Mouse (Mus musculus) R1 (cell line): Measurements from ENCODE around the gene Ace.

Experiments
- DNase-seq: peaks from one replicate; pipeline ENCODE4 v3.0.0-alpha.2; 2018; ENCODE audit warnings: low read depth, low spot score

Gene Ace

DNA sequence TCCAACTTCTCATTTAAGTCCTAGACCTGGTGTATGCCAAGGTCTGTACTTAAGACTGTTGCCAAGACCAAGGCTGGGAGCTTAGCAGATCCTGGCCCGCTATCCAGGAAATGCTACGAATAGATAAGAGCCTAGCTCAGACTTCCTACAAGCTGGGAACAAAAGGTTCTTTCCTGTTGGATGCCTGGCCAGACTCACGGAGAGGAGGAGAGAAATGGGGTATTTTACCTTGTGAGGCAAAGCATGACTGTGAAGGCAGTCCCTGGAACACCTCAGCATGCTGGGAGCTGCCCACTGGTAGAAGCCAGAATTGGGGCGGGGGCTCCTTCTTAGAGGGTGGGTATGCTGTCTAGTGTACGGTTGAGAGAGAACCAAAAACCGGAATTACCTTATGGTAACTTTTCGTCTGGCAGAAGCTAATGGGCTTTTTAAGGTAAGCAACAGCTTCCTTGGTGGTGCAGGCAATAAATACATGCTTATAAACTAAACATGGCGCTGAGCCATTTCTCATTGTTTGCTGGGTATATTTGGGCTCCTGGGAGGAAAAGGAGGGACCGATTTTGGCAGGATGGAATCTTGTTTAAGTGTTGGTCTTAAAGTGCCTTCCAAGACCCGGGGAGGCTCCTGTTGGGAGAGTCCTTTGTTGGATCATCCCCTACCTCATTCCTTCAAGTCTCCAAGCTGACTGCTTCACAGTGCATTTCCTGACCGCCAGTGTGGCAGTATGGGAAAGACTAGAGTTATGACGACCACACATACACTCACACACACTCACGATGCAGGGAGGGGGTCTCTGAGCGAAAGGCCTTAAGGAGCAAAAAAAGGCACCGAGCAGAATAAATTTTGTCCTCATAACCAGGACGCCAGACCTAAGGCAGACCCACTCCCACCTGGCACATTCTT lies 22.7 kb upstream of the Ace start:
- peak; percentile 36 for DNase-seq

DNA sequence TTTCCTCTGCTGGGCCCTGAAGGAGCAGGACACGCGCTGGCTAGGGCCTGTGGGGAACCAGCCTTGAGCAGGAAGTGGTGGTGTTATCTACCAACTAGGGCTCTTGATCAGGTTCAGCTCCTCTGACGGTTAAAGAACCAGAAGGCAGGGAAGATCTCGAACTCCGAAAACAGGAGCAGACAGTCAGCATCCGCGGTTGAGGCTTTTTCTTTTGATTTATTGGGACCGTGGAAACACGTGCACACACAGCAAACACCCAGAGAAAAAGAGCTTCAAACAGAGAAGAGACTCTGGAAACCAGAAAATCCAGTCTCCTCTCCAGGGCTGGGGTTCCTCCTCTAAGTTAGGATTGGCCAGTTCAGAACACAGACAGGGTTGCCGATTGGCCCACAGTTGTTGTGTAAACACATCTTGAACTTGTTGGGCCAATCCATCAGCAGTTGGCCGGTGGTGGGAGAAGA lies 21.0 kb upstream of the Ace start:
- peak; percentile 86 for DNase-seq

DNA sequence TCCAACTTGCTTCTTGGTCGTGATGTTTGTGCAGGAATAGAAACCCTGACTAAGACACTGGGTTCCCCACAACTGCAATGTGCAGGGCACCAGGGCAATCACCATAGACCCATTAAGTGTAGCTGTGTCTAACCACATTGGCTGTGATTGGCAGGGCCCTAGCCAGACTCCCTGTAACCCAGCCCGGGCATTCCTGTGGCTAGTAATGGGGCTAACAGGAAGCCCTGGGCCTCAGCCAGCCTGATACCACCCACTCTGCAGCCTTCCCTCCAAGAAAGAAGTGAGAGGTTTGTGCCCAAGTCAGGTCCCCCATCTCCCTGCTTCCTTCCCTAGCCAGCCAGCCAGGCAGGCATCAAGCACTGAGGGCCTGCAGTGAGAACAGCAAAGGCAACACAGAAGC lies 19.5 kb upstream of the Ace start:
- DNase-seq, result no peak

DNA sequence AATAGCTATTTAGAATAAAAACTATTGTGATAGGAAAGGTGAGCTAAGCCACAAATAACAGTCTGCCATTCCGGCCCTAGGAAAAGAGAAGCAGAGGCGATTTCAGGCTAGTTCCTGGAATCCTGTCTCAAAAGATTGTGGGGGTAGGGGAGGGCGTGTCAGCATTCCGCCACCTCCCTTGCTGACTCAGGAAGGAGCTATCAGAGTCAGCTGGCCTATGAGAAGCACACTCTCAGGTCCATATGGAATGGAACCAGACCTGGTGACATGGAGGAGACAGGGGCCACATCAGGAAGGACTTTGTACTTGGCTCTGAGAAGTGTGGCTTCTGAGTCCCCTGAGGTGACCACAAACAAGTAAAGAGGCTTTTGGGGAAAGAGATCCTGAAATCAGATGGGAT lies 17.2 kb upstream of the Ace start:
- DNase-seq, result peak; percentile 90

DNA sequence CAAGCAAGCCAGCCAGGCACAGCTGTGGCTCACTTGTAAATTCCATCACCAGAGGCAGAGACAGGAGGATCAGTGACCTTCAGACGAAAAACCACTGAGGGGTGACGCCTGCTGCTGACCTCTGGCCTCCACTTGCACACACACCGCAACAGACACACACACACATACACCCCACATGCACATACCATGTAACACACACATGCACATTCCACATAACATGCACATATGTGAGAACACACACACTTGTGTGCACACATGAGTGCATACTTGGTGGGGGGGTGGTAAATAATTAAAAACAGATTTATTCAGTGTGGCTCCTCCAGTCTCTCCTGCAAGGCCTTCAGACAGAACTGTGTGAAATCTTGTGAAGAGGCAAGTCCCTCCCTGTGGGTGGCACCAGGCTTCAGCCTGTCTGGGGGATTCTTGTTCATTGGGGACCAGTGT lies 16.1 kb upstream of the Ace start:
- no peak for DNase-seq

DNA sequence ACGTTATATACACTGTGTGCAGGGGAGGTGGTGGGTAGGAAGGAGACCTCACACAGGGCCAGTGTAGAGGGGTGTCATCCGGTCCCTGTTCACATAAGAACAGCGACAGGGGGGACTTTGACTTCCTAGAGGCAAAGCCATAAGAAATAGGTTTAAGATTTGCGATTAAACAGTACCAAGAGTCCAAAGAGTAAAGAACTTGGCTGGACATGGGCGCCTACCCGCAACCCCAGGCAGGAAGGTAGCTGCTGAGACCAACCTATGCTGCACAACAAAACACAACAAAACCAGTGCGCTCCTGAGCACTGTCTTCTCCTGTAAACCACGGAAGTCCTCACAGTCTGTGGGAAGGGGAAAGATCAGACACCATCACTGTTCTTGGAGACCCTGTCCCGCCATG lies 15.6 kb upstream of the Ace start:
- no peak for DNase-seq

DNA sequence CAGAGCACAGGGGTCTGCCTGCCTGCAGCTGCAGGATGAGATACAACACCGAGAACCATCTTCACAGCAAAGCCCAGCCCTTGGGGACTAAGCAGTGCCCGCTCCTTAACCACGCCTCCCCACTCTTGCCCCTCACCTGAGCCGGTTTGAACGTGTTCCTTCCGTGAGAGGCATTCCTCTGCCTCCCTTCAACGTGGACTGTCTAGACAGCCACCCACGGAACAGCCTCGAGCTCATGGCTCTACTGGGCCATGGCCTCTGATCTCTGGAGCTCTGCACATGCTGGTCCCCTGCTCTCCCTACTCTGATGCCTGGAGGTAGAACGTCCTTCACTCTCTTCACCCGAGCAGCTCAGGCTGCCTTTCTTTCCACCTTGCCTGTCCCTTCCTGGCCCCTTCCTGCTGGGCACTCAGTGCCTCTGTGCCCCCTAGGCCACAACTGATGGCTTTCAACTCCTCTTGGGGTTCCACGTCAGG lies 14.8 kb upstream of the Ace start, which contains the start of gene Cyb561:
Cyb561 (minus strand) TSS at position 426 of the 476 bp plus-strand sequence.
- peak; percentile 49 for DNase-seq

DNA sequence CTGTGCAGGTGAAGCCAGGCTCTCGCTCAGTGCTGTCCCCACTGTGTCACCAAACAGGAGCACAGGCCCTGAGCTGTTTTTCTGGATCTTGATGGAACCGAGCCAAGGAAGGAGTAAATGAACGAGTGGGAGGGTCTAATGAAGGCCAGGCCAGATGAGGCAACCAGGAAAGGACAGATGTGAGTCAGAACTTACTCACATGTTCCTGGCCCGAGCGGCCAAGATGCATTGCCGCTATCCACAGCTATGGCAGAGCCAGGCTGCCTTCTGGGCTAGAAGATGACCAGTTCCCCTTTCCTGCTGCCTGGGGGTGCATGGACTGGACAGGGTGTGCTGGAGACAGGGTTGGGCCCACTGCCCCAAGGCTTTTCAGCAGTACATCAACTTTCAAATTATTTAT lies 14.3 kb upstream of the Ace start:
- no peak for DNase-seq

DNA sequence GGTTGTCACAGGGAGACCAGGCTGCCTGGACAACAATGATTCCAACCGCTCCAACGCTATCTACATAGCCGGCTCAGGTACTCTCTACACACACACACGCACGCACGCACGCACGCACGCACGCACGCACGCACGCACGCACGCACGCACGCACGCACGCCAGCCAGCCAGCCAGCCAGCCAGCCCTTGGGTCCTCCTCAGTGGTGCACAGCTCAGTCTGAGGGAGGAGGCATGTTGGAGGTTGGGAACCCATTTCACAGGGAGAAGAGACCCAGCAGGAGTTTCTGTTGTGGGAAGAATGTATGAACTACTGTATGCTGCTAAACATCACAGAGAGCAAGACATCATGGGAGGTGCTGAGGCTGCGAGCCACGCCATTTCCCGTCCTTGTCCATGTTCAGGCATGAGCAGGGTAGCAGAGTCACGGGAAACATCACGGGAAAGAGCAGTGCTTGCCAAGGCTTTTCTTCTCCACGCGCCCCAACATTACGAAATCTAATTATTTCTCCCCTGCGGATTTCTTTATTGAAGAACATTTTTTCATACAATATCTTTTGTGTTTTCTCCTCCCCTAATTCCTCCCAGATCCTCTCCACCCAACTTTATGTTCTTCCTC lies 11.8 kb upstream of the Ace start:
- DNase-seq, result peak; percentile 80

DNA sequence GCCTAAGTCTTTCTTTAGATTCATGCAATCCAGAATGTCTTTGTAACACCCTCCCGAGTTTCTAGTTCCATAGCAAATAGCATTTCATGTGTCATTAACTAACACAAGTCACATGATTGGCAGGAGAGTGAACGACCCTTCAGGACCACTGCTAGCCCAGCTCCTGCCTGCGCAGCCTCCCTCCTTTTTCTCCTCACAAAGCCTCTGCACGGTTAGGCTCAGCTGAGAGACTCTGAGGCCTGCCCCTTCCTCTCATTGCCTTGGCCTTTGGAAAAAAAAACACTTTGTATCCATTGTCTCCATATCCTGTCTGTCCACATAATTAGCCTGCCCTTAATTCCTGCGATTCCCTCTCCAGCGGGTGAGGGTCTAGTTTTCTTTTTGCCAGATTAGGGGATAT lies 10.2 kb upstream of the Ace start:
- DNase-seq, result no peak

DNA sequence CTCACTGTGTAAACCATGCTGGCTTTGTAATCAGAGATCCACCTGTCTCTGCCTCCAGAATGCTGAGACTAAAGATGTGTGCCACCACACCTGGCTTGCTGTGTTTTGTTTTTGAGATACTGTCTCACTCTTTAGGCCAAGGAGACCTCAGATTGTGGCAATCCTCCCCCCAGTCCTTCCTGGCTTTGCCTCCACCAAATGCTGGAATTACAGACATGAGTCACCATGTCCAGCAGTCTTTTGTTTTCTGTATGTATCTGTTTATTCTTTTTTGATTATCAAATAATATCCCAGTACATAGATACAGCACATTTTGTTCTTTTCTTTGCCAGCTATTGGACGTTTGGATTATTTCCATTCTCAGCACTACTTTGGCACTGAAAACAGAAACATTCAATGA lies 9.2 kb upstream of the Ace start:
- no peak for DNase-seq

DNA sequence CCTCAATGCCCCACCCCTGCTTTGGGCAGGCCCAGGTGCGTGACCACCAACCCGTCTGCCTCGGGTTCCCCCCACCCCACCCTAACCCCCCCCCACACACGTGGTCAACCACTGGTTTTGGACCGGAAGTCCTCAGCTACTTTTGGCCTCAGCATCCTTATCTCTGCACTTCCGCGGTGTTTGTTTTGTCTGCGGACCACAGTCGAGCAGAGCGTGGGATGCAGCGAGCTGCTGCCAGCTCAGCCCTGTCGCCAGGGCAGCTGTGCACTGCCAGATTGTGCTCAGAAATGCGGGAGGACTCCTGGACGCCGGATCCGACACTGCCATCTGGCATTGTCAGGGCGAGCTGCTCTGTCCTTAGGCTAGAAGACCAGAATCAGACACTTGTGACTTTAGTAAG lies 8.4 kb upstream of the Ace start:
- no peak for DNase-seq

DNA sequence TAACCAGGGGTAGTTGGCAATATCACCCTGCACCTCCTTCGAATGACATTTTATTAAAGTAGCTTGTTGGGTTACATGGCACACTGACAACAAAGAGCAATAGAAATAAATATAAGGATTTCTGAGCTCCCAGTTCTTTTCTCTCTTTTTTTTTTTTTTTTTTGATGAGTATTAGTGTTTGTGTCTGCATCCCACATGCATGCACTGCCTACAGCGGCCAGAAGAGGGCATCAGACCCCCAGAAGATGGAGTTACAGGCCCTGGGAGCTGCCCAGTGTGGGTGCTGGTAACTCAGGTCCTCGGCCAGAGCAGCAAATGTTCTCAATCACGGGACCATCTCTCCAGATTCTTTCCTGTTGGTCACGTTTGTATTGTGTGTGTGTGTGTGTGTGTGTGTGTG lies 3.1 kb upstream of the Ace start:
- peak; percentile 80 for DNase-seq

DNA sequence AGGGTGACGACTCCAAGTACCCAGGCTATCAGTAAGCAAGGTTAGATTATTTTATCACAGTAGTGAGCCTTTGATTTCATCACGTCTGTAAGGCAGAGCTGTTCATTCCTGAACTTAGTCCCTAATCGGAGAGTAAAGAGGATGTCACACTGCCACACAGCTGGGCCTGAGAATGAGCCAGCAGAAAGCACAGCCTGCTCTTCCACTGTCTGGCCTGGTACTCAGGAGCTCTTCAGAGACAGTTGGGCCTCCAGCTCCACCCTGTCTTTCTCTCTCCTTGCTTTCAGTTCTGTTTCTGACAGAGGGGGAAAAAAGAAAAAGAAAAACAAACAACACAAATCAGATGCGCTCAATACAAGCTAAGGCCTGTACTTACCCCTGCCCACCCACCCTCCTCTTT lies 1.5 kb upstream of the Ace start:
- no peak for DNase-seq

DNA sequence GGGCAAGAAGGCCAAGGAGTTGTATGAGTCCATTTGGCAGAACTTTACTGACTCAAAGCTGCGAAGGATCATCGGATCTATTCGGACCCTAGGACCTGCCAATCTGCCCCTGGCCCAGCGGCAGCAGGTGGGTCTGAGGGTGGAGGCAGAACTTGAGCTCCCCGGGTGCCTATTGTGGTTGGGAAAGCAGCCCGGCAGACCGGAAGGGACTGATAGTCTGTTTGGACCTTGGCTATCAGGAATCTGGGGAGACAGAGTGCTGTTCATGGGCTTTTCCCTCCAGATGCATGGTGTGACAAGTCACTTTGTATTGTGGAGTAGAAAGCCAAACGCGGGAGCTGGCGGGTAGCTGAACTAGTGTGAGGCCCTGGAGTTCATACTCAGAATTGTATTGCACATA lies 1.2 kb downstream of the Ace start:
- DNase-seq, result no peak

DNA sequence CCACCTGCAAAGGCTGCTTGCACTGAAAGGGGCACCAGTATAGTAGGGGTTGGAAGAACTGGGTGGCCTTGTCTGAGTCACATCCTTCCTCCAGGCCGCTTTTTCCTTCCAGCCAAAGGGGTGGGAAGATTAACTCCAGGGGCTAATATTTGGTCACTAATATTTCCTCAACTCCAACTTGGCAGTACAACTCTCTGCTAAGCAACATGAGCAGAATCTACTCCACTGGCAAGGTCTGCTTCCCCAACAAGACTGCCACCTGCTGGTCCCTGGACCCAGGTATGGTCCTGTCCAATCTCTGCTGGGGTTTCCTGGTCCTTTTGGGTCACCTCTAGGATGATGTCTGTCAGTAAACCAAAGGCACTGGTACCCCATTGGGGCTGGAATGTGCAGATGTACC lies 1.8 kb downstream of the Ace start:
- no peak for DNase-seq

DNA sequence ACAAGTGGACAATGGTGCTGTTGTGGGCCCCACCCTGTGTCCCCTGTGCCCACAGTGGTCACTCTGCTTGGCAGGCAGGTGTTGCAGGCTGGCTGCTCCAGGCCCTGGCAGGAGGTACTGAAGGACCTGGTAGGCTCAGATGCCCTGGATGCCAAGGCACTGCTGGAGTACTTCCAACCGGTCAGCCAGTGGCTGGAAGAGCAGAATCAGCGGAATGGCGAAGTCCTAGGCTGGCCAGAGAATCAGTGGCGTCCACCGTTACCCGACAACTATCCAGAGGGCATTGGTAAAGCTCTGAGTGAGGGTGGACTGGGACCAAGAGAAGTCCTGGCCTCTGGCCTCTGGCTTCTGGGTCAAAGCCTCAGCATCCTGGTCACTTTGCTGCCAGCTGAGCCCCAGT lies 6.8 kb downstream of the Ace start:
- no peak for DNase-seq

DNA sequence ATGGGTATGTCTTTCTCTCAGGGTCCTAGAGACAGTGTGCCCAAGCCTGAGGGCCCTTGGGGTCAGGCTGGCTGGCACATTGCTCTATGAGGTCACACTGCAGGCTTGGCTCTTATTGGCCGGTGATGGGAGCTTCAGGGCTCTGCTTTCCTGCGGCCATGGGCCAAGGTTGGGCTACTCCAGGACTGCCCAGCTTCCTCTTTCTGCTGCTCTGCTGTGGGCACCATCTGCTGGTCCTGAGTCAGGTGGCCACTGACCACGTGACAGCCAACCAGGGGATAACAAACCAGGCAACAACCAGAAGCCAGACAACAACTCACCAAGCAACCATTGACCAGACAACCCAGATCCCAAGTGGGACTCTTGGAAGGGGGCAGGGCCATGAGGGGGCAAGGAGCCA lies 7.3 kb downstream of the Ace start:
- no peak for DNase-seq

DNA sequence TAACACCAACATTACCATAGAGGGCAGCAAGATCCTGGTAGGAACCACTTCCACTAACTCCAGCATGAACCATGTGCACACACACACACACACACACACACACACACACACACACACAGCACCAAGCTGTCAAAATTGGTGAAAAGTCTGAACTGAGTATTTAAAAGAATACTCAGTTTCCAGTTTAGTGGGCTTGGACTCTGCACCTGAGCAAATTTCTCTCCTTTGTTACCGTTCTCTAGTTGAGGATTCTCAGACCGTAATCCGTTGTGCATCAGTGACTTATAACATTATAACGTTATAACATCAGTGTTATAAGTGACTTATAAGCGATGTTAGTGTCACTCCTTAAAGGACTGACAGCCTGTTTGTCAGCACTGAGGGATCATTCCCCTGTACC lies 7.9 kb downstream of the Ace start:
- DNase-seq, result no peak

DNA sequence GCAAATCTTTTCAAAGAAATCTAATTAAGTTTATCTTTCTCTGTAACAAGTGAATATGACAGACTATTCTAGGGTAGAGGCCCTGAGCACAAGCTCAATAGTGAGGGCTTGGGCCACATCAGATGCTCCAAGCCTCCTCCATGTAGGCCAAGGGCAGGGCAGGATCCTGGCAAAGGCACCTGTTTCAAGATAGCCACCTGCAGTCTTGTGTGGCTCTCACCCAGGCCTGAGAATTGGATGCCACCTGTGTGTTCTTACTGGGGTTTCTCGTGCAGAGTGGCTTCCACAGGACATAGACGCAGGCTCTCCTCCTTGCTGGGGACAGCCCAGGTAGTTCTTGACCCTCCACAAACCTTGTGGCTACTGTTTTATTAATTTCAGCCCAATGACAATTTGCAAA lies 10.5 kb downstream of the Ace start:
- DNase-seq, result no peak

DNA sequence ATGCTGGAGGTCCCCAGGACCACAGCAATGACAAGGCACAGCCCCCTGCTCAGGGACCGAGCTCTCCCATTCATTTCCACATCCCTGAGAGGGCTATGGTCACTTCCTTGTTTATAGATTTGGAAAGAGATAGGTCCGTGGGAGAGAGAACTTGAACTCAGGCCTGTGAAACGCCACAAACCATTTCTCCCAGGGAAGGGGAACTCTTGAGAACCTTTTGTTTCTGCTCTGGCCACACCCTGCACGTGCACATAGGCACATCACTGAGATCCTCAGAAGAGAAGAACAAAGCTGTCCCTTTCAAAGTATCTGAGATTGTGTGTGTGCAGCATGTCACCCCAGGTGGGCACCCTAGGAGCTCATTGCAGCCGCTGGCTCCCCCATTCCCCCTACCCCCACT lies 10.9 kb downstream of the Ace start:
- DNase-seq, result no peak

DNA sequence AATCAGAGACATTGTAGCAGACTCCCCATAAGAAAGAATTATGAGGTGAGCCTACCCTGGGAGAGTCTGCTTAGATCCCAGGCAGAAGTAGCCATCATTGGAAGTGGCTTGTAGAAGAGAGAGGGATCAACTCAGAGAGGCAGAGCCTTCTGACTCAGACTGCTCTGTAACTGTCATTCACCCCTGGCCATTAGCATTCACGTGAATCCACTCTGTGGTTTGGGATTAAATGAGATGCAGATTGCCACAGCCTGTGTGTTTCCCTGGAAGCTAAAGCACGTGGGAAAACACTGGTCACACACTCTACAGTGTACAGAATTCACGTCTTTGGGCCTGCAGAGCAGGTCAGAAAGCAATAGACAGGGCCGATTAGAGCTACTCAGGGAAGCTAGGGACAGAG lies 16.7 kb downstream of the Ace start:
- no peak for DNase-seq

DNA sequence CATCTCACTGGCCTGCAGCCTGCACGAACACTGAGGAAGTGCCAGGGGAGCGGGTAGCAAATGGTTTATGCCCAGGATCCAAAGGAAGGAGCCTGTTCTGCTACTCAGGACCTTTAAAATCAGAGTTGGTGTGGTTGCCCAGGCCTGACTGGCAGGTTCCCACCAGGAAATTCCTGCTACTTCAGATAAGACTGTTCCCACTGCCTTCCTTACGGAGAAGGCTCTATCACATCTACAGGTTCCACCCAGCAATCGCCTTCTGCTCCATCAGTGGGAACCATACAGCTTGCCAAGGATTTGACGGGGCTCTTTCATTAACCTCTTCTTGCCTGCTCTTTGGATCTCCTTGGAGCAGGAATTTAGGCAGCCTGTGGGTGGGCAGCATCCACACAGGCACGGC lies 19.7 kb downstream of the Ace start:
- DNase-seq, result no peak
